Mouse (Mus musculus) lung, adult 2 months (tissue): ENCODE measurements at regions not wholly inside any gene's neighbourhood (a gene's known extent, or its start where the extent isn't known, plus 50 kb on each side); places are given as distances from the start of the nearest gene placed in this dataset.
A peak's percentile ranks its signal among the peaks of the same experiment; 100 is the strongest.

Experiments used
- DNase-seq: peaks from one replicate; pipeline ENCODE4 v3.0.0; 2022
- H3K4me1 ChIP-seq: fragments of 200-500 bp; 2 replicates; pipeline ENCODE4 v1.6.1; 2011; ENCODE audit warnings: low read length; ENCODE audit not compliant: control insufficient read depth, insufficient read depth
- H3K4me3 ChIP-seq: fragments of 200-500 bp; replicated peaks from 2 replicates; pipeline ENCODE3; 2011; ENCODE audit warnings: low read depth, mild to moderate bottlenecking, control low read depth, low read length; ENCODE audit errors: extremely low read depth
- CTCF ChIP-seq: fragments of 200-500 bp; IDR thresholded peaks from 2 replicates; pipeline ENCODE4 v1.5.1; 2011; ENCODE audit warnings: mild to moderate bottlenecking, low read length, control low read depth; ENCODE audit not compliant: insufficient read depth
- POLR2A ChIP-seq: fragments of 200-500 bp; IDR thresholded peaks from 2 replicates; pipeline ENCODE4 v1.6.1; 2011; ENCODE audit warnings: low read depth, mild to moderate bottlenecking, control low read depth, low read length, borderline replicate concordance; ENCODE audit errors: extremely low read depth
- WGBS: fragments of 180-500 bp; shearing (Covaris S2); methylation state at CpG from one replicate; pipeline ENCODE4 v1.1.7; 2018; 5-methylcytosine and 5-hydroxymethylcytosine counted together

DNA sequence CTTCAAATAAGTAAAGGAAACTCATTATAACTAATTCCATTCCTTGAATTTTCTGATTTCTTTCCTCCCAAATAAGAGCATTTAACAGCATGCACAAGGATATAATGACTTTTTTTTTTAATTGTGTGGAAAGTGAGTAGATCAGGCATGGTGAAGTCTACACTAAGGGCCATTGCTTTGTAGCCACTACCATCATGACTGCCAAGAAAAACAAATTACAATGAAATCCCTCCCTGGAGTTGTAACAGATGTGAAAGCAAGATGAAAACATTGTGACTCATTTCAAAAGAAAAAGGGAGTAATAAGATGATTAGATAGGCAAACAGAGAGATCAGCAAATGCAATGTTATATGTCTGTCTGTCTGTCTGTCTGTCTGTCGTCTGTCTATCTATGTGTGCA, 106.6 kb downstream of the Arl4a start:
- WGBS, result 68% methylated on average over 1 of the region's 1 CpGs

GRCm38 (mm10) chr12:39927902-39928301, 109.9 kb downstream of the Arl4a start:
- no peaks in the 10 kb centered on the region for H3K4me1 ChIP-seq
- no peak overlapping the region for H3K4me3 ChIP-seq
- TF ChIP-seq CTCF (no peak), POLR2A (no peak)

More for the DNA sequence above, 106.6 kb downstream of the Arl4a start:
- no peak for TF ChIP-seq POLR2A
- TF ChIP-seq CTCF, result no peak
- no peak for DNase-seq
- no peaks in the 10 kb centered on the region for H3K4me1 ChIP-seq
- no peak overlapping the region for H3K4me3 ChIP-seq

GRCm38 (mm10) chr12:39927014-39927413, 110.8 kb downstream of the Arl4a start:
- no peak for TF ChIP-seq CTCF
- no peak for TF ChIP-seq POLR2A
- Histone ChIP-seq H3K4me1 (no peaks in the 10 kb centered on the region), H3K4me3 (no peak overlapping the region)
- DNase-seq, result no peak
- 77% methylated on average over 8 of the region's 8 CpGs for WGBS

More at GRCm38 (mm10) chr12:39927902-39928301, 109.9 kb downstream of the Arl4a start:
- no peak for DNase-seq

GRCm38 (mm10) chr12:39921481-39921880, 116.3 kb downstream of the Arl4a start:
- 83% methylated on average over 3 of the region's 3 CpGs for WGBS
- no peak overlapping the region for H3K4me3 ChIP-seq
- TF ChIP-seq POLR2A, result no peak
- no peak for TF ChIP-seq CTCF
- DNase-seq, result no peak
- H3K4me1 ChIP-seq, result 0 out of 2 replicates have a peak, but pooled peaks cover 2% of the 10 kb centered on the region

- TF ChIP-seq CTCF (no peak), POLR2A (no peak)
- DNase-seq, result peak; percentile 5
- no peak overlapping the region for H3K4me3 ChIP-seq
- WGBS, result 11% methylated on average over 8 of the region's 8 CpGs
- H3K4me1 ChIP-seq, result 0 out of 2 replicates have a peak, but pooled peaks cover 2% of the 10 kb centered on the region
Measured at GRCm38 (mm10) chr12:39920466-39920913, 117.3 kb downstream of the Arl4a start.

GRCm38 (mm10) chr12:39919909-39920308, 117.9 kb downstream of the Arl4a start:
- WGBS, result 88% methylated on average over 2 of the region's 2 CpGs
- DNase-seq, result no peak
- 0 out of 2 replicates have a peak, but pooled peaks cover 2% of the 10 kb centered on the region for H3K4me1 ChIP-seq

DNA sequence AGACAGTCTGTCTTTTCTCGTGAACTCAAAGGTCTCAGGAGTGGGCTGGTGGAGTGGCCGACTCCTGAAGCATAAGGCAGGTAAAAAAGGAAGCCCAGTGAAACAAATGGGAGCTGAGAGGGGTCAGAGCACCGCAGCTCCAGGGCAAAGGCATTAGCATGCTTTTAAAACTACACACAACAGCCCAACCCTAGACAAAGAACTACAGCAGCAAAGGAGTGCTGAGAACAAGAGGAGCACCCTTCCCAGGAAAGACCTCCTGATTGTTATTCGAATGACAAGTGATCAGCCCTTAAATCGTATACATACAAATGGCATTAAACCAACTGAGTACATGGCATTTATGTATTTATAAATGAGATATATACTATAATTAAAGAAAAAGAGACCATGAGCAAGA, 149.3 kb downstream of the Arl4a start:
- Histone ChIP-seq H3K4me1 (no peaks in the 10 kb centered on the region), H3K4me3 (no peak overlapping the region)
- TF ChIP-seq POLR2A (no peak), CTCF (no peak)
- WGBS, result 75% methylated on average over 5 of the region's 5 CpGs
- no peak for DNase-seq

More at GRCm38 (mm10) chr12:39919909-39920308, 117.9 kb downstream of the Arl4a start:
- no peak overlapping the region for H3K4me3 ChIP-seq
- TF ChIP-seq CTCF, result no peak
- no peak for TF ChIP-seq POLR2A

DNA sequence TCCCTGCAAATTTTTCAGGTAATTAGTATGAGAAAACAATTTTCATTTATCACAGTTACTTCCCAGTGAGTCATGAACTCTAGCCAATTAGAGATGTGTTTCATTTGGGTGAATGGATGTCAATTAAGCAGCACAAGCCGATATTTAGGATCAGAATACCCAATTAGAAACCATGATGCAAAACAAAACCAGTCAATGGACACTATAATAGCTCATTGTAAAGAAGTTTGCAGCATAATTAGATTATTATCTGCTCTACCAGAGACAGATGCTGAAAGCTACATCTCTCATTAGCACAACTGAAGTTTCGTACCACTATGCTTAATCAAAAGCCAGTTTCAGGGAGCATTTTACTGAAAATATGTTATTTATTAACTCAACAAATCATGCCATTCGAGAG, 152.5 kb downstream of the Arl4a start:
- DNase-seq, result no peak
- no peaks in the 10 kb centered on the region for H3K4me1 ChIP-seq
- 71% methylated on average over 3 of the region's 3 CpGs for WGBS
- H3K4me3 ChIP-seq, result no peak overlapping the region
- TF ChIP-seq CTCF (no peak), POLR2A (no peak)

DNA sequence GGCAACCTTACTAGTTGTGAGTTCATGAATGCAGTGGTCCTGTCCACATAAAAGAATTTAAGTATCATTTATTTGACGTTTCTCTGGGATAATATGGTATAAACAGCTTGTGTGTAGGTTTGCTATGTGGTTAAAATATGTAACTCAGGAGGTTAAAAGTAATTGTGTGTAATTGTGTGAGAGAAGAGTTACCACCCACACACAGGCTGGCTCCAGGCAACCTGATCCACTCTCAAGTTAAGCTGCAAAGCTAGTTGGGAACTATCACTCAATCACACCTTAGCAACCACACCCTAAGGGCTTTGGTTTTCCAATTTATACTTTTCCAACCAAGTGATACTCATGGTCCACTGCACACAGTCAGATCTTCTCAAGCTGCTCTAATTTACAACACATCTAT, 157.5 kb downstream of the Arl4a start:
- DNase-seq, result no peak
- TF ChIP-seq CTCF, result no peak
- TF ChIP-seq POLR2A, result no peak
- Histone ChIP-seq H3K4me3 (no peak overlapping the region), H3K4me1 (no peaks in the 10 kb centered on the region)
- 70% methylated on average over 1 of the region's 1 CpGs for WGBS

DNA sequence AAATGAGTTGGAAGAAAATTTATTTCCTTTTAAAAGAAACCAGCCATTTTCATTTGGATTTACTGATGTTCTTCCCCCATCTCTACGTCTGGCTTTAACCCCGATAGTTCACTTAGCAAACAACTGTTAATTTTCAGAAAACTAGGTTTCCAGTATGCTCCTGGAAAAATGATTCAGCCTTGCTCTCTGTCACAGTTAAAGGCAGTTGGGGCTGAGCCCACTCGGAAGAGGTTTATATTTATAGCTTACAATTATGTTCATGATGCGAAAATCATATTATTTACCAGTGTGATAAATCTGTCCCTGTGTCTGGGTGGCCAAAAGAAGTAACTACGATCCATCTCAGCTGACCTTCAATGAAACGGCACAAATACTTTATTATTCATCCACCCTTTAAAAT, 163.9 kb downstream of the Arl4a start:
- no peak overlapping the region for H3K4me3 ChIP-seq
- WGBS, result 76% methylated on average over 6 of the region's 6 CpGs
- DNase-seq, result no peak
- TF ChIP-seq POLR2A (no peak), CTCF (no peak)
- no peaks in the 10 kb centered on the region for H3K4me1 ChIP-seq
